Mouse (Mus musculus) ZHBTc4 (cell line): ENCODE measurements around the gene Gtf3c2.
"Not testable (repeated sequence)": the region's sequence is repeated elsewhere in the genome, so short reads cannot be mapped to it uniquely, and the experiment has no call there.

Source experiments
- DNase-seq: peaks from one replicate; pipeline ENCODE4 v3.0.0-alpha.2; 2011; ENCODE audit warnings: low read depth, low spot score

Gene Gtf3c2

GRCm38 (mm10) chr5:31179766-31180630 lies at the start of gene Gtf3c2, which contains the start of gene Gm29609:
Gtf3c2 (minus strand) TSS chr5:31180144.
Gm29609 (minus strand) TSS chr5:31179911.
- DNase-seq = peak; percentile 99

- DNase-seq = no peak
Measured at GRCm38 (mm10) chr5:31226641-31227040, 46.7 kb upstream of the Gtf3c2 start.

GRCm38 (mm10) chr5:31222696-31223095 lies 42.8 kb upstream of the Gtf3c2 start:
- no peak for DNase-seq

- DNase-seq = peak; percentile 78
Measured at GRCm38 (mm10) chr5:31221304-31221945, 41.5 kb upstream of the Gtf3c2 start.

- DNase-seq = peak; percentile 98
Measured at GRCm38 (mm10) chr5:31220448-31221303, 40.7 kb upstream of the Gtf3c2 start, which contains the start of gene Ppm1g. Ppm1g (minus strand) TSS chr5:31220687.

- DNase-seq = peak; percentile 82
Measured at GRCm38 (mm10) chr5:31219911-31220447, 40.0 kb upstream of the Gtf3c2 start.

GRCm38 (mm10) chr5:31219474-31219873 lies 39.5 kb upstream of the Gtf3c2 start:
- DNase-seq = no peak

- DNase-seq = peak; percentile 67
Measured at GRCm38 (mm10) chr5:31219070-31219469, 39.1 kb upstream of the Gtf3c2 start.

GRCm38 (mm10) chr5:31218294-31218693 lies 38.4 kb upstream of the Gtf3c2 start:
- DNase-seq = peak; percentile 40

- DNase-seq = not testable (repeated sequence)
Measured at GRCm38 (mm10) chr5:31216554-31216953, 36.6 kb upstream of the Gtf3c2 start.

GRCm38 (mm10) chr5:31204421-31204820 lies 24.5 kb upstream of the Gtf3c2 start:
- DNase-seq = no peak

GRCm38 (mm10) chr5:31203866-31204265 lies 23.9 kb upstream of the Gtf3c2 start:
- DNase-seq = no peak

GRCm38 (mm10) chr5:31202933-31203332 lies 23.0 kb upstream of the Gtf3c2 start:
- no peak for DNase-seq

- DNase-seq = peak; percentile 99
Measured at GRCm38 (mm10) chr5:31201742-31202590, 22.0 kb upstream of the Gtf3c2 start, which contains the start of gene Zfp513. Zfp513 (minus strand) TSS chr5:31202303.

GRCm38 (mm10) chr5:31201042-31201741 lies 21.2 kb upstream of the Gtf3c2 start:
- DNase-seq = no peak

- DNase-seq = peak; percentile 17
Measured at GRCm38 (mm10) chr5:31200327-31200768, 20.4 kb upstream of the Gtf3c2 start.

GRCm38 (mm10) chr5:31199893-31200292 lies 19.9 kb upstream of the Gtf3c2 start:
- DNase-seq = peak; percentile 18

- peak; percentile 9 for DNase-seq
Measured at GRCm38 (mm10) chr5:31199321-31199892, 19.5 kb upstream of the Gtf3c2 start.

- no peak for DNase-seq
Measured at GRCm38 (mm10) chr5:31198616-31199320, 18.8 kb upstream of the Gtf3c2 start.
